Mouse (Mus musculus): ENCODE measurements around the gene Appbp2. TPM values are rescaled to one million over a fixed set of nuclear protein-coding genes. Genes with fewer than 3 reads are reported as not detected.

Gene Appbp2
- 10 to 100 TPM; 47.3 to 52.9 (median 49.6) TPM for total RNA-seq (2022)

- DNase-seq (ENCODE audit: low spot score in 2 of 2): peak; percentile 82 to 87
Observed at GRCm38 (mm10) chr11:85234990-85235841, at the start of gene Appbp2. Appbp2 (minus strand) TSS chr11:85235130.

- DNase-seq (ENCODE audit: low spot score in 2 of 2): no peak
Observed at GRCm38 (mm10) chr11:85281219-85281878, 46.4 kb upstream of the Appbp2 start.

- no peak for DNase-seq (ENCODE audit: low spot score in 2 of 2)
Observed at GRCm38 (mm10) chr11:85278175-85278574, 43.2 kb upstream of the Appbp2 start.

GRCm38 (mm10) chr11:85277609-85278008 lies 42.7 kb upstream of the Appbp2 start:
- no peak for DNase-seq (ENCODE audit: low spot score in 2 of 2)

GRCm38 (mm10) chr11:85275151-85275550 lies 40.2 kb upstream of the Appbp2 start:
- no peak for DNase-seq (ENCODE audit: low spot score in 2 of 2)

- DNase-seq (ENCODE audit: low spot score in 2 of 2): no peak
Observed at GRCm38 (mm10) chr11:85273299-85273698, 38.4 kb upstream of the Appbp2 start.

GRCm38 (mm10) chr11:85270631-85271030 lies 35.7 kb upstream of the Appbp2 start:
- no peak for DNase-seq (ENCODE audit: low spot score in 2 of 2)

- DNase-seq (ENCODE audit: low spot score in 2 of 2): no peak
Observed at GRCm38 (mm10) chr11:85267393-85267792, 32.5 kb upstream of the Appbp2 start.

- no peak for DNase-seq (ENCODE audit: low spot score in 2 of 2)
Observed at GRCm38 (mm10) chr11:85264635-85265034, 29.7 kb upstream of the Appbp2 start.

- peak; percentile 19 to 67 for DNase-seq (ENCODE audit: low spot score in 2 of 2)
Observed at GRCm38 (mm10) chr11:85261192-85261591, 26.3 kb upstream of the Appbp2 start.

GRCm38 (mm10) chr11:85258966-85259365 lies 24.0 kb upstream of the Appbp2 start:
- no peak for DNase-seq (ENCODE audit: low spot score in 2 of 2)

GRCm38 (mm10) chr11:85255471-85256027 lies 20.6 kb upstream of the Appbp2 start:
- DNase-seq (ENCODE audit: low spot score in 2 of 2): no peak

GRCm38 (mm10) chr11:85253641-85254040 lies 18.7 kb upstream of the Appbp2 start:
- DNase-seq (ENCODE audit: low spot score in 2 of 2): peak in 1 of 2 experiments; percentile 26

- DNase-seq (ENCODE audit: low spot score in 2 of 2): no peak
Observed at GRCm38 (mm10) chr11:85253006-85253405, 18.1 kb upstream of the Appbp2 start.

- DNase-seq (ENCODE audit: low spot score in 2 of 2): no peak
Observed at GRCm38 (mm10) chr11:85251955-85252354, 17.0 kb upstream of the Appbp2 start.

- DNase-seq (ENCODE audit: low spot score in 2 of 2): no peak
Observed at GRCm38 (mm10) chr11:85250467-85250866, 15.5 kb upstream of the Appbp2 start.

GRCm38 (mm10) chr11:85249338-85249737 lies 14.4 kb upstream of the Appbp2 start:
- no peak for DNase-seq (ENCODE audit: low spot score in 2 of 2)

- DNase-seq (ENCODE audit: low spot score in 2 of 2): no peak
Observed at GRCm38 (mm10) chr11:85248151-85248550, 13.2 kb upstream of the Appbp2 start.

GRCm38 (mm10) chr11:85241226-85241625 lies 6.3 kb upstream of the Appbp2 start:
- DNase-seq (ENCODE audit: low spot score in 2 of 2): no peak

GRCm38 (mm10) chr11:85240211-85240610 lies 5.3 kb upstream of the Appbp2 start:
- no peak for DNase-seq (ENCODE audit: low spot score in 2 of 2)

GRCm38 (mm10) chr11:85234363-85234989 lies 454 bp downstream of the Appbp2 start:
- peak; percentile 69 to 82 for DNase-seq (ENCODE audit: low spot score in 2 of 2)

Measured in layer of hippocampus, adult 8-10 months (tissue).